Mouse (Mus musculus) hindbrain, embryonic 16.5 days (tissue): ENCODE measurements around the gene Commd4. TPM values are rescaled to one million over a fixed set of nuclear protein-coding genes. Genes with fewer than 3 reads are reported as not detected.
A peak's percentile ranks its signal among the peaks of the same experiment; 100 is the strongest.

Experiments used
- ATAC-seq: fragments of 200-750 bp; cut with Nextera tagmentation; 2 replicates; pipeline ENCODE4 v1.8.0; 2017; ENCODE audit warnings: moderate TSS enrichment, moderate library complexity
- H3K27ac ChIP-seq: fragments of 300-500 bp; sonication (generic); 2 replicates; pipeline ENCODE4 v1.5.1; 2014; ENCODE audit warnings: low read depth, mild to moderate bottlenecking, control low read depth, low read length, moderate library complexity
- H3K27me3 ChIP-seq: fragments of 300-500 bp; sonication (generic); replicated peaks from 2 replicates; pipeline ENCODE4 v1.6.1; 2014; ENCODE audit warnings: low read length; ENCODE audit not compliant: control insufficient read depth, insufficient read depth
- H3K36me3 ChIP-seq: fragments of 300-500 bp; sonication (generic); 2 replicates; pipeline ENCODE4 v1.6.1; 2014; ENCODE audit warnings: mild to moderate bottlenecking, low read length, moderate library complexity, mixed read lengths; ENCODE audit not compliant: control insufficient read depth, insufficient read depth
- H3K4me1 ChIP-seq: fragments of 300-500 bp; sonication (generic); 2 replicates; pipeline ENCODE4 v1.6.1; 2014; ENCODE audit warnings: low read depth, low read length; ENCODE audit not compliant: control insufficient read depth, insufficient read depth
- H3K4me2 ChIP-seq: fragments of 300-500 bp; sonication (generic); 2 replicates; pipeline ENCODE4 v1.6.1; 2014; ENCODE audit warnings: mild to moderate bottlenecking, low read length, control low read depth, moderate library complexity
- H3K4me3 ChIP-seq: fragments of 300-500 bp; sonication (generic); 2 replicates; pipeline ENCODE4 v1.5.1; 2014; ENCODE audit warnings: mild to moderate bottlenecking, low read length, control low read depth, moderate library complexity
- H3K9ac ChIP-seq: fragments of 300-500 bp; sonication (generic); 2 replicates; pipeline ENCODE4 v1.6.1; 2014; ENCODE audit warnings: low read depth, mild to moderate bottlenecking, control low read depth, low read length, moderate library complexity
- H3K9me3 ChIP-seq: fragments of 300-500 bp; sonication (generic); 2 replicates; pipeline ENCODE4 v1.6.1; 2014; ENCODE audit warnings: mild to moderate bottlenecking, low read length, moderate library complexity; ENCODE audit not compliant: control insufficient read depth
- WGBS: fragments of 180-500 bp; shearing (Covaris S2); extraction: QIAGEN DNeasy Blood & Tissue Kit; methylation state at CpG from one replicate; pipeline ENCODE4 v1.1.7; 2014; 5-methylcytosine and 5-hydroxymethylcytosine counted together
- polyA plus RNA-seq: library from polyadenylated mRNA; unstranded; fragments of >200 nt; fragmentation: Nextera tagmentation; extraction: Ambion mirVana; gene quantifications from 2 replicates; pipeline ENCODE4 v1.2.1, GENCODE M21; 2015

Gene Commd4
- polyA plus RNA-seq, 1 experiment from 2014 or later, result 185 TPM

- Histone ChIP-seq H3K4me1 (peaks cover 12% of the 10 kb centered on the region), H3K4me3 (peak within 1 kb of the TSS; percentile 51), H3K9me3 (no peaks in the 10 kb centered on the region), H3K27ac (peak within 1 kb of the TSS; percentile 80), H3K36me3 (peaks cover 11% of the 10 kb centered on the region), H3K27me3 (no peaks in the 10 kb centered on the region), H3K4me2 (peak within 1 kb of the TSS; percentile 54), H3K9ac (peak within 1 kb of the TSS; percentile 60)
- under 1% methylated on average over 54 of the region's 58 CpGs for WGBS
- ATAC-seq, result peak; percentile 92
Observed at GRCm38 (mm10) chr9:57130577-57131433, 27.3 kb downstream of the Commd4 start, which contains the start of gene Man2c1. Gene Man2c1 (plus strand): TSS chr9:57130690.

GRCm38 (mm10) chr9:57129641-57130040 is 28.5 kb downstream of the Commd4 start:
- no peak for ATAC-seq
- H3K27me3 ChIP-seq, result no peaks in the 10 kb centered on the region
- H3K9ac ChIP-seq, result no peak overlapping the region
- no peaks in the 10 kb centered on the region for H3K9me3 ChIP-seq
- H3K4me2 ChIP-seq, result peak overlapping the region; percentile 54
- H3K4me1 ChIP-seq, result peaks cover 12% of the 10 kb centered on the region
- no peak overlapping the region for H3K27ac ChIP-seq
- peaks cover 18% of the 10 kb centered on the region for H3K36me3 ChIP-seq
- no peak overlapping the region for H3K4me3 ChIP-seq

- H3K4me3 ChIP-seq, result no peak overlapping the region
- peaks cover 41% of the 10 kb centered on the region for H3K36me3 ChIP-seq
- H3K4me1 ChIP-seq, result no peaks in the 10 kb centered on the region
- no peak for ATAC-seq
- no peak overlapping the region for H3K4me2 ChIP-seq
- no peaks in the 10 kb centered on the region for H3K27me3 ChIP-seq
- H3K27ac ChIP-seq, result no peak overlapping the region
- H3K9ac ChIP-seq, result no peak overlapping the region
- H3K9me3 ChIP-seq, result no peaks in the 10 kb centered on the region
- 92% methylated on average over 13 of the region's 13 CpGs for WGBS
Observed at GRCm38 (mm10) chr9:57117261-57117755, 40.8 kb downstream of the Commd4 start.

Other genes starting within 250 kb of the Commd4 start
- 3.0 and 3.8 TPM in 2 replicates for gene Snx33, start 230.0 kb downstream of the Commd4 start, polyA plus RNA-seq
- 66.8 and 66.9 TPM in 2 replicates for gene Imp3, start 220.9 kb downstream of the Commd4 start, polyA plus RNA-seq
- gene Snupn, start 207.5 kb downstream of the Commd4 start, polyA plus RNA-seq, result 28.9 and 29.9 TPM in 2 replicates
- gene Ptpn9, start 163.4 kb downstream of the Commd4 start, polyA plus RNA-seq, result 22.9 and 24.6 TPM in 2 replicates
- 19.6 and 20.7 TPM in 2 replicates for gene Sin3a, start 86.3 kb downstream of the Commd4 start, polyA plus RNA-seq
- gene Man2c1, start 27.6 kb downstream of the Commd4 start, polyA plus RNA-seq, result 77.2 and 88.7 TPM in 2 replicates
- 8.2 and 8.7 TPM in 2 replicates for gene Neil1, start 10.0 kb downstream of the Commd4 start, polyA plus RNA-seq
- gene Trcg1, start 78.2 kb upstream of the Commd4 start, polyA plus RNA-seq, result 0.08 TPM in 1 of 2 replicates, not detected in the other
- 3.9 and 5.4 TPM in 2 replicates for gene 1700017B05Rik, start 104.3 kb upstream of the Commd4 start, polyA plus RNA-seq